Mouse (Mus musculus): ENCODE data around the gene Kat7.

DNA sequence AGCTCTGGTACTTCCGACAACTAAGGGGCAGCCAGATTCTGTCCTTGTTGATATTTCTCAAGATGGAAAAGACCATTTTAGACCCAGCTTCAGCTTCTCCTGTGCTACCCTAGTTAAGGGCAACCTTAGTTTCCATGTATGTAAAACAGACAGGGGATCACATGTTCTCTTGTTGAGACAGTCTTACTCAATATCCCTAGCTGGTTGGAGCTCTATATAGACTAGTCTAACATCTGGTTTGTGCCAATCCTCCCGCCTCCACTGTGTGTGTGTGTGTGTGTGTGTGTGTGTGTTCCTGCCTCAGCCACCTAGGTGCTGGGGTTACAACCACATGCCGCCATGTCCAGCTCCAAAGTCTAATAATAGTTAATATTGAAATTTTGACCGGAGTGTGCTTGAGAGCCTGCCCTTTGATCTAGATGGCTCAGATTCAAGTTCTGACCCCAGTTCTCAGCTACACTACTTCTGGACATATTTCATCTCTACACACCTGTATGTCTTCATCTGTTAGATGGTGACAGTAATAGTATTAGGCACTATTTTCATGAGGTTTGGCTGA, 45.5 kb downstream of the Kat7 start:
- no peak for TF ChIP-seq CTCF (IDR thresholded peaks at IDR 0.05; ENCODE audit: extremely low read depth, insufficient read depth, low read length)
- TF ChIP-seq POLR2A (IDR thresholded peaks at IDR 0.05; ENCODE audit: extremely low read depth, insufficient read depth, low read length): no peak
